Mouse (Mus musculus) hindbrain, embryonic 16.5 days (tissue): ENCODE measurements around the gene Dbil5. TPM values are rescaled to one million over a fixed set of nuclear protein-coding genes. Genes with fewer than 3 reads are reported as not detected.

Experiments
- ATAC-seq: fragments of 200-750 bp; cut with Nextera tagmentation; 2 replicates; pipeline ENCODE4 v1.8.0; 2017; ENCODE audit warnings: moderate TSS enrichment, moderate library complexity
- H3K27ac ChIP-seq: fragments of 300-500 bp; sonication (generic); 2 replicates; pipeline ENCODE4 v1.5.1; 2014; ENCODE audit warnings: low read depth, mild to moderate bottlenecking, control low read depth, low read length, moderate library complexity
- H3K27me3 ChIP-seq: fragments of 300-500 bp; sonication (generic); replicated peaks from 2 replicates; pipeline ENCODE4 v1.6.1; 2014; ENCODE audit warnings: low read length; ENCODE audit not compliant: control insufficient read depth, insufficient read depth
- H3K36me3 ChIP-seq: fragments of 300-500 bp; sonication (generic); 2 replicates; pipeline ENCODE4 v1.6.1; 2014; ENCODE audit warnings: mild to moderate bottlenecking, low read length, moderate library complexity, mixed read lengths; ENCODE audit not compliant: control insufficient read depth, insufficient read depth
- H3K4me1 ChIP-seq: fragments of 300-500 bp; sonication (generic); 2 replicates; pipeline ENCODE4 v1.6.1; 2014; ENCODE audit warnings: low read depth, low read length; ENCODE audit not compliant: control insufficient read depth, insufficient read depth
- H3K4me2 ChIP-seq: fragments of 300-500 bp; sonication (generic); 2 replicates; pipeline ENCODE4 v1.6.1; 2014; ENCODE audit warnings: mild to moderate bottlenecking, low read length, control low read depth, moderate library complexity
- H3K4me3 ChIP-seq: fragments of 300-500 bp; sonication (generic); 2 replicates; pipeline ENCODE4 v1.5.1; 2014; ENCODE audit warnings: mild to moderate bottlenecking, low read length, control low read depth, moderate library complexity
- H3K9ac ChIP-seq: fragments of 300-500 bp; sonication (generic); 2 replicates; pipeline ENCODE4 v1.6.1; 2014; ENCODE audit warnings: low read depth, mild to moderate bottlenecking, control low read depth, low read length, moderate library complexity
- H3K9me3 ChIP-seq: fragments of 300-500 bp; sonication (generic); 2 replicates; pipeline ENCODE4 v1.6.1; 2014; ENCODE audit warnings: mild to moderate bottlenecking, low read length, moderate library complexity; ENCODE audit not compliant: control insufficient read depth
- WGBS: fragments of 180-500 bp; shearing (Covaris S2); extraction: QIAGEN DNeasy Blood & Tissue Kit; methylation state at CpG from one replicate; pipeline ENCODE4 v1.1.7; 2014; 5-methylcytosine and 5-hydroxymethylcytosine counted together
- polyA plus RNA-seq: library from polyadenylated mRNA; unstranded; fragments of >200 nt; fragmentation: Nextera tagmentation; extraction: Ambion mirVana; gene quantifications from 2 replicates; pipeline ENCODE4 v1.2.1, GENCODE M21; 2015

Dbil5 gene
- polyA plus RNA-seq = 0.69 and 0.78 TPM in 2 replicates

DNA sequence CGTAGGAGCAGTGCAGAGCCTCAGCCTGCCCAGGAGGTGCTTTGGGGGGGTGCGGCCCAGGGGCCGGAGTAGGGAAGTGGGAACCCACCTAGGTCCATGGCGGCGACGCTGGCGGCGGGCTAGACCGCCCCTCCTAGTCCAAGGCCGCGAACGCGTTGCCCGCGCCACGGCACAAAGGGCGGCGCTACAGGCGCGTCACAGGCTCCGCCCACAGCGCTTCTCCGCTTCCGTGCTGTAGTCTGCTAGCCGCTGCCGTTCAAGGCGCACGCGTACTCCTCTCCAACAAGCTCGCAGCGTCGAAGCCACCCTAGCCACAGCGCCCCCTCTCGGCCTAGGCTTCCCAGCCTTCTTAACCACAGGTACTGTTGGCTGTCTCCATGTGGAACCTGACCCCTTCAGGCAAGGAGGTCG, at the start of gene Dbil5, which contains the start of gene Gemin4:
TSS of gene Dbil5 (plus strand) at position 219 of the 411 bp plus-strand sequence.
TSS of gene Gemin4 (minus strand) at position 275 of the 411 bp plus-strand sequence.
- Histone ChIP-seq H3K4me2 (peak within 1 kb of the TSS; percentile 73), H3K27ac (peak within 1 kb of the TSS; percentile 82), H3K4me3 (peak within 1 kb of the TSS; percentile 78), H3K27me3 (no peaks in the 10 kb centered on the region), H3K9ac (peak within 1 kb of the TSS; percentile 89), H3K4me1 (peaks cover 8% of the 10 kb centered on the region), H3K9me3 (no peaks in the 10 kb centered on the region), H3K36me3 (peaks cover 8% of the 10 kb centered on the region; the same call in 1 of the 2 replicates)
- ATAC-seq = peak; percentile 98
- WGBS = under 1% methylated on average over 35 of the region's 35 CpGs

DNA sequence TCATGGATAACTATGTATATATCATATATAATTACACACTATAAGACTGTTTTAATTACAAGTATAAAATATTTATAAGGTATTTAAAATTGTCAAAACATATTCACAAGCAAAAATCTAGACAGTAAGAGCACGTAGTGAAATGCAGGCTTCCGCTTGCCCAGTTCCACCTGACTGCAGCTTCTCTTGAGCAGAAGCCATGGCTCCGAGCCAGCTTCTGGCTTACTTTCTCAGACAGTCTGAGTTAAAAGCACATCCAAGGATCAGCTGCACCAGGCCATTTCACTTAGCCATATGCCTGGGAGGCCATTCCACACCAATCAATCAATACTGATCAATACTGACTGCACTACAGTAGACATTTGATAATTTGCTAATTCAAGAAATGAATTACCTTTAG, 48.4 kb upstream of the Dbil5 start:
- no peaks in the 10 kb centered on the region for H3K9me3 ChIP-seq
- no peaks in the 10 kb centered on the region for H3K4me1 ChIP-seq
- H3K27me3 ChIP-seq = no peaks in the 10 kb centered on the region
- no peak for ATAC-seq
- no peak overlapping the region for H3K4me2 ChIP-seq
- H3K27ac ChIP-seq = no peak overlapping the region
- no peaks in the 10 kb centered on the region; the same call in 1 of the 2 replicates for H3K36me3 ChIP-seq
- H3K9ac ChIP-seq = no peak overlapping the region
- H3K4me3 ChIP-seq = no peak overlapping the region
- WGBS = 71% methylated on average over 3 of the region's 3 CpGs

DNA sequence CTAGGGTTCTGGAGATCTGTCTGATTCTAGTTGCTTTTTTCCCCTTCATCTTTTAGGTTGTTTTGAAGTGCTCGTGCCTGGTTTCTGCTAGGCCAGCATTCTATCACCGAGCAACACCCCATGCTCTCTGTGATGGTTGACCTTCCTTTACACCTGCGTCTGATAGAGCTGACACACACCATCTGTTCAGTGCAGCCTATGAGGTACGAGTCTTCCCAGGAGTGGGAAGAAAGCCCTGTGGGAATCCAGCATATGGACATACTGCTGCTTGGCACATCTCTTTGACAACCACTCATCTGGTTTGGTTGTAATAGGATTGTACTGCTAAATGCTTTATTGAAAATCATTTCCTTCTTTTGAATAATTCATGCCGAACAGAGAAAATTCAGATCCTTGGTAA, 47.2 kb upstream of the Dbil5 start:
- Histone ChIP-seq H3K9me3 (no peaks in the 10 kb centered on the region), H3K4me1 (no peaks in the 10 kb centered on the region), H3K9ac (no peak overlapping the region), H3K36me3 (no peaks in the 10 kb centered on the region), H3K4me2 (no peak overlapping the region), H3K4me3 (no peak overlapping the region), H3K27ac (no peak overlapping the region), H3K27me3 (no peaks in the 10 kb centered on the region)
- 43% methylated on average over 5 of the region's 5 CpGs for WGBS
- no peak for ATAC-seq

DNA sequence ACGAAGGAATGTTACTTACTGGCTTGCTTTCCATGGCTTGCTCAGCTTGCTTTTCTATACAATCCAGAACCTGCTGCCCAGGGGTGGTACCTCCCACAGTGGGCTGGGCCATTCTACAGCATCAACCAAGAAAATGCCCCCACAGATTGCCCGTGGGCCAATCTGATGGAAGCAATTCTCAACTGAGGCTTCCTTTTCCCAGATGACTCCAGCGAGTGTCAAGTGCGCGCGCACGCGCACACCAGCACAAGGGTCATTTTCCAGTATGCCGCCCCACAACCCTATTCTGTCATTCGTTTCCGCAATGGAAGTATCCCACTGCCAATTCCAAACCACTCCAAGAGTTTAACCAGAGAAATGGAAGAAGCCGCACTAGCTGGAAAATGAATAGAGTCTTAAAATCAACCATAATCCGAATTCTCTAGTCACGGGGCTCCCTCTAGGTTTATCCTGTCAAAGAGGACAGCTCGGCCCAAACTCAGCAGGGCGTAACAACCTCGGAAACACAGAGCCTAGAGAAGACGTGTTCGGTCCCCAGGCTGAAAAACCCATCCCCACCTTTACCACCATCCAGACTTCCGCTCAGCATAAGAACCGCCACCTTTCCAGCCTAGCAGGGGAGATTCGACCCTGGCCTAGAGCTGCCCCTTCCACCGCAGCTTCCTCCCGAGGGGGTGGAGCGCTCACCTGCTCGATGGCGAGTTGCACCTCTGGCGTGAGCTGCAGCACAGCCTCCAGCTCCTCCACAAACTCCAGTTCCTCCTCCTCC, 38.5 kb upstream of the Dbil5 start:
- Histone ChIP-seq H3K9me3 (no peaks in the 10 kb centered on the region), H3K9ac (peak overlapping the region; percentile 73), H3K4me1 (peaks cover 12% of the 10 kb centered on the region), H3K4me3 (peak overlapping the region; percentile 93), H3K4me2 (peak overlapping the region; percentile 60), H3K27me3 (no peaks in the 10 kb centered on the region), H3K36me3 (no peaks in the 10 kb centered on the region), H3K27ac (peak overlapping the region; percentile 83)
- peak; percentile 90 for ATAC-seq
- WGBS = 1% methylated on average over 28 of the region's 28 CpGs

DNA sequence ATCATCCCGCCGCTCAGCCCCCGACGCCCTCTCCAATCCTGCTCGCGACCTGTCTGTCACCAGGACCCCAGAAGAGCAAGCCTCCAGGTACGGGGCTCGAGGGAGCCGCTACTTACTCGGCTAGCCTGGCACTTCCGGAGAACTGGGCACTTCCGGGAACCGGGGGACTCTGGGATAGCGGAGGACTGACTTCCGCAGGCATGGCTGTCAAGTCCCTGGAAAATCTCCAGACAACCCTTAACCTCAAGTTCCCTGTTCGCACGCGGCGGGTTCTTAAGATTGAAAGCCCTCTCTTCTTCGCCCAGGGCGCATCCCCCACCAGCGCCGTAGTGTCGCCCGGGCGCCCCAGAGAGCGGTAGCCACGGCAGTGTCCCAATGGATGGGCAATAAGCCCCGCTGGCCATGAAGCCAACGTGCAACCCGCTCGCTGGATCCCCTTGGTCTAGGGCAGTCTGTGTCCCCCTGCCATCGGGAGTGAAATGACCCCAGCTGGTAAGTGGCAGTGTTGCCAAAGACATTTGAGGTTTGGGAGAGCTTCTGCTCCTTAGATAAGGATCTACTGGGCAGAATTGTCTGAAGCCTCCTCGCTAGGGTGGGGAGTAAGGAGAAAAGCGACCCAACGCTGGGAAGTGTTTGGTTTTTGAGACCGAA, 37.8 kb upstream of the Dbil5 start, which contains the start of the genes Vps53 and Fam57a:
TSS of gene Vps53 (minus strand) at position 153 of the 651 bp plus-strand sequence.
TSS of gene Fam57a (plus strand) at position 177 of the 651 bp plus-strand sequence.
- WGBS = under 1% methylated on average over 37 of the region's 37 CpGs

DNA sequence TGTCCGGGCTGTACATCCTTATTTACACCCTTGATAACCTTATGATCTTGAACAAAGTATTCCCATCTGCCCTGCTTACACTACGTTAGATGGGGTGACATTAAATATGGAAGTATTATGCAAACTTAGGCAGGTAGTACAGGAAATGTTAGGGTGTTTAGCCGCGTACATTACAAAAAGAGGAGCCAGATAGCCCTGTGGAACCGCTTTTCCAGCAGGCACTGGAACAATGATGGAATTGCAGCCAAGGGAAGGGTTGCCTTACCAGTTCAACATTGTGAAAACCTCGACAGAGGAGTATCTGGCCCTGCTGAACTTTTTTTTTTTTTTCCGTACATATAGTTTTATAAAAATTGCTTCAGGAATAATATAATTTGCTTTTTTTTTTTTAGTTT, 37.3 kb upstream of the Dbil5 start:
- no peaks in the 10 kb centered on the region for H3K9me3 ChIP-seq
- H3K4me2 ChIP-seq = peak overlapping the region; percentile 60
- no peak for ATAC-seq
- no peaks in the 10 kb centered on the region for H3K36me3 ChIP-seq
- peaks cover 12% of the 10 kb centered on the region for H3K4me1 ChIP-seq
- H3K27ac ChIP-seq = no peak overlapping the region
- peak overlapping the region; percentile 73 for H3K9ac ChIP-seq
- H3K27me3 ChIP-seq = no peaks in the 10 kb centered on the region
- peak overlapping the region; percentile 93 for H3K4me3 ChIP-seq
- WGBS = 20% methylated on average over 7 of the region's 7 CpGs

More for the DNA sequence above, 37.8 kb upstream of the Dbil5 start, which contains the start of the genes Vps53 and Fam57a:
- Histone ChIP-seq H3K4me3 (peak within 1 kb of the TSS; percentile 93), H3K27me3 (no peaks in the 10 kb centered on the region), H3K4me2 (peak within 1 kb of the TSS; percentile 60), H3K9ac (peak within 1 kb of the TSS; percentile 73), H3K27ac (peak within 1 kb of the TSS; percentile 83), H3K36me3 (no peaks in the 10 kb centered on the region), H3K9me3 (no peaks in the 10 kb centered on the region), H3K4me1 (peaks cover 12% of the 10 kb centered on the region)
- peak; percentile 96 for ATAC-seq

- peaks cover 5% of the 10 kb centered on the region for H3K4me1 ChIP-seq
- no peaks in the 10 kb centered on the region for H3K27me3 ChIP-seq
- WGBS = 84% methylated on average over 4 of the region's 4 CpGs
- no peak overlapping the region for H3K4me3 ChIP-seq
- no peaks in the 10 kb centered on the region for H3K36me3 ChIP-seq
- no peak overlapping the region for H3K9ac ChIP-seq
- no peak overlapping the region for H3K4me2 ChIP-seq
- no peak for ATAC-seq
- H3K27ac ChIP-seq = no peak overlapping the region
- no peaks in the 10 kb centered on the region for H3K9me3 ChIP-seq
These were observed 33.7 kb upstream of the Dbil5 start for GRCm38 (mm10) chr11:76183745-76184144.

DNA sequence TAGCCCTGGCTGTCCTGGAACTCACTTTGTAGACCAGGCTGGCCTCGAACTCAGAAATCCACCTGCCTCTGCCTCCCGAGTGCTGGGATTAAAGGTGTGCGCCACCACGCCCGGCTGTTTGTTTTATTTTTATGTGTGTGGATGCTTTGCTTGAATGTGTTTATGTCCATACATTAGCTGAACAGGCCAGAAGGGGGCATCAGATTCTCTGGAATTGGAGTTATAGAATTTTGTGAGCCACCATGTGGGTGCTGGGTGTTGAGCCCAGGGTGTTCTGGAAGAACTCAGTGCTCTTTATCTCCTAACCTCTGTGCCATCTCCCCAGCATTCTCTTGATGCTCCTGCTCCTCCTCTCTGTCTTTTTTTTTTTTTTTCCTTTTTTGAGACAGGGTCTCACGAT, 30.5 kb upstream of the Dbil5 start:
- no peaks in the 10 kb centered on the region for H3K9me3 ChIP-seq
- 85% methylated on average over 6 of the region's 6 CpGs for WGBS
- H3K9ac ChIP-seq = no peak overlapping the region
- no peak for ATAC-seq
- H3K27ac ChIP-seq = no peak overlapping the region
- H3K27me3 ChIP-seq = no peaks in the 10 kb centered on the region
- H3K4me1 ChIP-seq = no peaks in the 10 kb centered on the region
- H3K36me3 ChIP-seq = no peaks in the 10 kb centered on the region
- no peak overlapping the region for H3K4me2 ChIP-seq
- H3K4me3 ChIP-seq = no peak overlapping the region
